Mouse (Mus musculus): ENCODE data around the gene Specc1l. TPM values are rescaled to one million over a fixed set of nuclear protein-coding genes. Genes with fewer than 3 reads are reported as not detected.
A peak's percentile ranks its signal among the peaks of the same experiment; 100 is the strongest.

Specc1l gene
- polyA plus RNA-seq, 1 experiment from 2014 or later, result 34.6 TPM

DNA sequence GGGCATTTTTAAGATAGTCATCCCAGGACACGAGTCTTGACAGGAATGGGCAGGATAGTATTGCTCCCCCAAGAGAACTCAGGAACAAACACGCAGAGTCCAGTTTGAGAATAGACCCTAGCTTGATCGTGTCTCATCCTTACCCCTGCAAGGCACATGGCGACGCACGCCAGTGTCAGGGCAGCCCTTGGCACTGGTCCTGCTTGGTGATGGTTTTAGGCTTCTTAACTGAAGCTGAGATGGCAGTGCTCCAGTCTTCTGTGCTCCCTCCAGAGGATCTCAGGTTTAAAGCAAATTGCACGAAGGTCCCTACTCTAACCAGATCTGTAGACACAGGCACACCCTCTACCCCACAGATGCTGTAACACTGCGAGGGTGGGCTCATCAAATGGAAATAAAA lies 103.9 kb downstream of the Specc1l start:
- WGBS, result 69% methylated on average over 8 of the region's 8 CpGs
- no peak for TF ChIP-seq CTCF (IDR thresholded peaks at IDR 0.05; ENCODE audit: low read depth)
- Histone ChIP-seq H3K27me3 (ENCODE audit: insufficient read depth, low read length) (peaks cover 12% of the 10 kb centered on the region; the same call in 1 of the 2 replicates), H3K9ac (no peak overlapping the region), H3K4me1 (ENCODE audit: insufficient read depth) (peaks cover 2% of the 10 kb centered on the region), H3K4me3 (ENCODE audit: low read depth, low read length) (no peak overlapping the region), H3K36me3 (ENCODE audit: insufficient read depth) (peaks cover 27% of the 10 kb centered on the region), H3K9me3 (ENCODE audit: low read depth, low read length) (no peaks in the 10 kb centered on the region), H3K4me2 (no peak overlapping the region), H3K27ac (ENCODE audit: low read depth) (no peak overlapping the region)
- ATAC-seq (ENCODE audit: insufficient read depth) (no peak), DNase-seq (no peak)

DNA sequence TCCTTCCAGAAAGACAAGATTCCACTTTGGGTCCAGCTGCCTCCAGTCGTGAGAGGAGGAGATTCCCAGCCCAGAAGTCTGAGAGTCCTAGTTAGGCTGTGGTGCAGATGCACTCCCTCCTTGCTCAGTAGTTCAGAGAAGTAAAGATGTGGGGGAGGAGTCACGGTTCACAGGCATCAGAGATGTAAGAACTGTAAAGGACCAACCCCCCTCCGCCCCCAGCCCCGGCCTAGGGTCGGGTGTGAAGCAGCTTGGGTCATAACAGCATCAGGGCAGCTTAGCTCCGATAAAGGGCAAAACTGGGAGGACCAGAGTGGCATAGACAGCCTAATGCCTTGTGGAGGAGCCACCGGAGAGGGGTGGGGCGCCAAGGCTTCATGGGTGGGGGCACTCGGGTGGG lies 104.6 kb downstream of the Specc1l start:
- peak overlapping the region; percentile 76 for H3K4me2 ChIP-seq
- peak; percentile 38 for ATAC-seq (ENCODE audit: insufficient read depth)
- peak; percentile 44 for DNase-seq
- H3K9me3 ChIP-seq (ENCODE audit: low read depth, low read length), result no peaks in the 10 kb centered on the region
- peaks cover 2% of the 10 kb centered on the region for H3K4me1 ChIP-seq (ENCODE audit: insufficient read depth)
- TF ChIP-seq CTCF (IDR thresholded peaks at IDR 0.05; ENCODE audit: low read depth), result no peak
- peak overlapping the region; percentile 42; the same call in 1 of the 2 replicates for H3K27ac ChIP-seq (ENCODE audit: low read depth)
- H3K36me3 ChIP-seq (ENCODE audit: insufficient read depth), result peaks cover 20% of the 10 kb centered on the region; the same call in 1 of the 2 replicates
- H3K27me3 ChIP-seq (ENCODE audit: insufficient read depth, low read length), result peaks cover 12% of the 10 kb centered on the region; the same call in 1 of the 2 replicates
- 4% methylated on average over 9 of the region's 9 CpGs for WGBS
- H3K9ac ChIP-seq, result peak overlapping the region; percentile 65
- H3K4me3 ChIP-seq (ENCODE audit: low read depth, low read length), result peak overlapping the region; percentile 54

- peaks cover 12% of the 10 kb centered on the region; the same call in 1 of the 2 replicates for H3K27me3 ChIP-seq (ENCODE audit: insufficient read depth, low read length)
- H3K36me3 ChIP-seq (ENCODE audit: insufficient read depth), result peaks cover 18% of the 10 kb centered on the region; the same call in 1 of the 2 replicates
- no peak for ATAC-seq (ENCODE audit: insufficient read depth)
- peak within 1 kb of the TSS; percentile 54 for H3K4me3 ChIP-seq (ENCODE audit: low read depth, low read length)
- 3% methylated on average over 4 of the region's 4 CpGs for WGBS
- H3K4me2 ChIP-seq, result peak within 1 kb of the TSS; percentile 76
- no peaks in the 10 kb centered on the region for H3K9me3 ChIP-seq (ENCODE audit: low read depth, low read length)
- peaks cover 2% of the 10 kb centered on the region for H3K4me1 ChIP-seq (ENCODE audit: insufficient read depth)
- no peak for DNase-seq
- H3K27ac ChIP-seq (ENCODE audit: low read depth), result peak within 1 kb of the TSS; percentile 42; the same call in 1 of the 2 replicates
- no peak for TF ChIP-seq CTCF (IDR thresholded peaks at IDR 0.05; ENCODE audit: low read depth)
- peak within 1 kb of the TSS; percentile 65 for H3K9ac ChIP-seq
Observed at GRCm38 (mm10) chr10:75316872-75316907, 104.8 kb downstream of the Specc1l start, which contains the start of gene Adora2a. Gene Adora2a (plus strand): TSS chr10:75316877.

DNA sequence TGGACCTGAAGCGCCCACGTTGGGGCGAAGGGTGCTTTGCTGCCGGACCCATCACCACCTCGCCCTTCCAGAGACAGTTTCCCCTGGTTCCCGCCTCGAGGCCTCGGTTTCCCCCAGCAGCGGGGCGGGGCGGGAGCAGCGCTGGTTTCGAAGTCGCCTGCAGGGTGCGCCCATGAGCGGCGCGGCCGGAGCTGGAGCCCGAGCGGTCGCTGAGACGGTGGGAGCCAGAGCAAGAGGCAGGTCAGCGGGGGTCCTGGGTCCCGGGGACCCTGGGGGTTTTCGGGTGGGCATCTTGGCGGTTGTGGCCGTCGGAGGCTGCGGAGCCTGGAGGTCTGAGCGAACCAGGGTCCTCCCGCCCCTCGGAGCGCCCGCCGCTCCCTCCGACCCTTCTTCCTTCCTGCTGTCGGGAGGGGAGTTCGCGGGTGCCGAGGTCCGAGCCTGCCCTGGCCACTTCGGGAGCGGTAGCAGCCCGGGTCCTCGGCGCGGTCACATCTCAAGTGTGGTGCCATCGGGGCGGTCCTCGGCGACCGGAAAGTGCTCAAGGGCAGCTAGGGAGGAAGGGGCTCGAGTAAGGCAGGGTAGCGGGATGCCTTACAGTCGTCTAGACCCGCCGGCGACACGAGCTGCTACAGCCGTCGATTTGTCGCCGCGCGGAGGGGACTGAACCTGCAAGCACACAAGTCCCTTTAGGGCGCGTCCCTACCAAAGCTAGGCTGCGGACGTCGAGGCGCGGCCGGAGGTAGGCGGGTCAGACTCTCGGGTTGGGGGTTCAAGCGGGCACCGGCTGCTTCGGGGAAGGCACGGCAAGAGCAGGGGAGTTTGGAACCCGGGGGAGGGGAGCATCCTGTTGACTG lies 105.3 kb downstream of the Specc1l start:
- under 1% methylated on average over 79 of the region's 81 CpGs for WGBS
- H3K4me1 ChIP-seq (ENCODE audit: insufficient read depth), result peaks cover 2% of the 10 kb centered on the region
- peak overlapping the region; percentile 54 for H3K4me3 ChIP-seq (ENCODE audit: low read depth, low read length)
- peak overlapping the region; percentile 65 for H3K9ac ChIP-seq
- peak overlapping the region; percentile 42; the same call in 1 of the 2 replicates for H3K27ac ChIP-seq (ENCODE audit: low read depth)
- DNase-seq, result peak; percentile 83
- H3K36me3 ChIP-seq (ENCODE audit: insufficient read depth), result peaks cover 14% of the 10 kb centered on the region; the same call in 1 of the 2 replicates
- peak; percentile 63 for ATAC-seq (ENCODE audit: insufficient read depth)
- peak; percentile 72 for TF ChIP-seq CTCF (IDR thresholded peaks at IDR 0.05; ENCODE audit: low read depth)
- peak overlapping the region; percentile 76 for H3K4me2 ChIP-seq
- no peaks in the 10 kb centered on the region for H3K9me3 ChIP-seq (ENCODE audit: low read depth, low read length)
- peaks cover 12% of the 10 kb centered on the region; the same call in 1 of the 2 replicates for H3K27me3 ChIP-seq (ENCODE audit: insufficient read depth, low read length)

- peaks cover 3% of the 10 kb centered on the region; the same call in 1 of the 2 replicates for H3K36me3 ChIP-seq (ENCODE audit: insufficient read depth)
- ATAC-seq (ENCODE audit: insufficient read depth) (no peak), DNase-seq (no peak)
- no peak overlapping the region for H3K27ac ChIP-seq (ENCODE audit: low read depth)
- no peaks in the 10 kb centered on the region for H3K9me3 ChIP-seq (ENCODE audit: low read depth, low read length)
- H3K9ac ChIP-seq, result no peak overlapping the region
- WGBS, result 78% methylated on average over 6 of the region's 6 CpGs
- H3K4me1 ChIP-seq (ENCODE audit: insufficient read depth), result peaks cover 2% of the 10 kb centered on the region
- H3K4me3 ChIP-seq (ENCODE audit: low read depth, low read length), result peak overlapping the region; percentile 54
- H3K4me2 ChIP-seq, result peak overlapping the region; percentile 76
- no peak for TF ChIP-seq CTCF (IDR thresholded peaks at IDR 0.05; ENCODE audit: low read depth)
- peaks cover 12% of the 10 kb centered on the region; the same call in 1 of the 2 replicates for H3K27me3 ChIP-seq (ENCODE audit: insufficient read depth, low read length)
Observed at GRCm38 (mm10) chr10:75318206-75318605, 106.3 kb downstream of the Specc1l start.

GRCm38 (mm10) chr10:75320321-75320720 lies 108.4 kb downstream of the Specc1l start:
- Histone ChIP-seq H3K9me3 (ENCODE audit: low read depth, low read length) (no peaks in the 10 kb centered on the region), H3K27ac (ENCODE audit: low read depth) (no peak overlapping the region), H3K9ac (no peak overlapping the region), H3K4me3 (ENCODE audit: low read depth, low read length) (no peak overlapping the region), H3K27me3 (ENCODE audit: insufficient read depth, low read length) (peaks cover 12% of the 10 kb centered on the region; the same call in 1 of the 2 replicates), H3K4me2 (no peak overlapping the region), H3K36me3 (ENCODE audit: insufficient read depth) (no peaks in the 10 kb centered on the region), H3K4me1 (ENCODE audit: insufficient read depth) (peaks cover 11% of the 10 kb centered on the region; the same call in 1 of the 2 replicates)
- no peak for DNase-seq
- WGBS, result 53% methylated on average over 4 of the region's 4 CpGs
- ATAC-seq (ENCODE audit: insufficient read depth), result no peak
- no peak for TF ChIP-seq CTCF (IDR thresholded peaks at IDR 0.05; ENCODE audit: low read depth)

DNA sequence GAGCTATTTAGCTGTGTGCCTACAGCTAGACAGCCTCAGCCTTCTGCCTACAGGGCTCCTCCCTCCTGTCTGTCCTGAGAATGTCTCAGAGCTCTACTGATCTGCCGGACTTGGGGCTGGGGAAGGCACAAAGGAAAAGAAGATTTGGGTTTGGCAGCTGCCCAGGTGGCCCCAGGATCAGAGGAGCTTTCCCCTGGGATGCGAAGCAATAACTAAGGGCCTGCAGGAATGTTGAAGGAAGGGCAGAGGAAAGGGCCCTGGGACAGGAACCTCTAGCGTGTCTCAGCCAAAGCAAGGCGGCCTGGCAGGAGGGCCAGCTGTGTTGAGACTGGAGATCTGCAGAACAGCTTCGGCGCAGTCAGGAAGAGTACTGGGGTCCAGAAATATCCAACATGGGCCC lies 111.1 kb downstream of the Specc1l start:
- Histone ChIP-seq H3K27me3 (ENCODE audit: insufficient read depth, low read length) (peaks cover 9% of the 10 kb centered on the region; the same call in 1 of the 2 replicates), H3K4me1 (ENCODE audit: insufficient read depth) (peaks cover 17% of the 10 kb centered on the region), H3K27ac (ENCODE audit: low read depth) (no peak overlapping the region), H3K4me2 (no peak overlapping the region), H3K9ac (no peak overlapping the region), H3K4me3 (ENCODE audit: low read depth, low read length) (no peak overlapping the region), H3K36me3 (ENCODE audit: insufficient read depth) (no peaks in the 10 kb centered on the region), H3K9me3 (ENCODE audit: low read depth, low read length) (no peaks in the 10 kb centered on the region)
- peak; percentile 25 for DNase-seq
- ATAC-seq (ENCODE audit: insufficient read depth), result no peak
- TF ChIP-seq CTCF (IDR thresholded peaks at IDR 0.05; ENCODE audit: low read depth), result no peak
- 53% methylated on average over 6 of the region's 6 CpGs for WGBS
